10 mouse cellular contexts compared by ENCODE assay signal in genomic region chr10:39587290-39587925, GRCm38 (mm10). TPM values are rescaled to one million over a fixed set of nuclear protein-coding genes. Genes with fewer than 3 reads are reported as not detected.
DNase-seq lines count a peak whose midpoint lies in the region; ATAC-seq and TF ChIP-seq lines count a peak whose summit lies in the region.
"Had no signal": no experiment of that assay in that cellular context is flagged by ENCODE, and none has a peak within 500 bp of the region (broad histone marks: within the 10 kb centered on the region; RNA-seq: fewer than 3 reads in every experiment).

No protein-coding gene starts in this region.

- H3K9me3 ChIP-seq in lung, embryonic 14.5 days (ENCODE audit: low read depth, low read length): no peaks in the 10 kb centered on the region
- no peaks in the 10 kb centered on the region for H3K9me3 ChIP-seq in embryonic facial prominence, embryonic 13.5 days
- no peaks in the 10 kb centered on the region for H3K9me3 ChIP-seq in hindbrain, embryonic 13.5 days
- H3K9me3 ChIP-seq in neural tube, embryonic 12.5 days: no peaks in the 10 kb centered on the region

- peak overlapping the region; percentile 45; the same call in 1 of the 2 replicates for H3K27ac ChIP-seq in lung, embryonic 14.5 days (ENCODE audit: low read depth)
- peak overlapping the region; percentile 63; the same call in 1 of the 2 replicates for H3K27ac ChIP-seq in embryonic facial prominence, embryonic 13.5 days
- peak overlapping the region; percentile 92 for H3K27ac ChIP-seq in hindbrain, embryonic 13.5 days
- H3K27ac ChIP-seq in neural tube, embryonic 12.5 days: peak overlapping the region; percentile 60; the same call in 1 of the 2 replicates
- H3K27ac ChIP-seq: liver, embryonic 14.5 days had no signal

- DNase-seq in lung, embryonic 14.5 days: peak; percentile 78
- DNase-seq in lung, postnatal 14 days: no peak
- DNase-seq in kidney, postnatal 14 days: no peak
- no peak for DNase-seq in adrenal gland, adult 8-10 months
- no peak for DNase-seq in heart, adult 9 months (ENCODE audit: low spot score in 2 of 2)
- DNase-seq: kidney, postnatal 36 days had no signal

- no peaks in the 10 kb centered on the region for H3K27me3 ChIP-seq in lung, embryonic 14.5 days (ENCODE audit: insufficient read depth, low read length)
- no peaks in the 10 kb centered on the region for H3K27me3 ChIP-seq in embryonic facial prominence, embryonic 13.5 days
- H3K27me3 ChIP-seq in hindbrain, embryonic 13.5 days: no peaks in the 10 kb centered on the region
- no peaks in the 10 kb centered on the region for H3K27me3 ChIP-seq in neural tube, embryonic 12.5 days (replicated peaks)

- H3K4me3 ChIP-seq in lung, embryonic 14.5 days (ENCODE audit: low read depth, low read length): no peak overlapping the region
- H3K4me3 ChIP-seq in embryonic facial prominence, embryonic 13.5 days: no peak overlapping the region
- no peak overlapping the region for H3K4me3 ChIP-seq in hindbrain, embryonic 13.5 days
- no peak overlapping the region for H3K4me3 ChIP-seq in neural tube, embryonic 12.5 days

- WGBS in lung, embryonic 14.5 days: 45% methylated on average over 5 of the region's 5 CpGs
- WGBS in embryonic facial prominence, embryonic 13.5 days: 41% methylated on average over 5 of the region's 5 CpGs
- WGBS in hindbrain, embryonic 13.5 days: 36% methylated on average over 5 of the region's 5 CpGs
- WGBS in neural tube, embryonic 12.5 days: 44% methylated on average over 5 of the region's 5 CpGs

- TF ChIP-seq CTCF in lung, embryonic 14.5 days (IDR thresholded peaks at IDR 0.05; ENCODE audit: low read depth): no peak

- no peak overlapping the region; the same call in 1 of the 2 replicates for H3K9ac ChIP-seq in lung, embryonic 14.5 days
- H3K9ac ChIP-seq in embryonic facial prominence, embryonic 13.5 days: no peak overlapping the region
- peak overlapping the region; percentile 62; the same call in 1 of the 2 replicates for H3K9ac ChIP-seq in hindbrain, embryonic 13.5 days
- 0 out of 2 replicates have a peak overlapping the region, but pooled peaks have one; percentile 5 for H3K9ac ChIP-seq in neural tube, embryonic 12.5 days
- H3K9ac ChIP-seq: liver, embryonic 14.5 days had no signal

- peaks cover 9% of the 10 kb centered on the region; the same call in 1 of the 2 replicates for H3K4me1 ChIP-seq in lung, embryonic 14.5 days (ENCODE audit: insufficient read depth)
- H3K4me1 ChIP-seq in embryonic facial prominence, embryonic 13.5 days: peaks cover 62% of the 10 kb centered on the region
- peaks cover 41% of the 10 kb centered on the region for H3K4me1 ChIP-seq in hindbrain, embryonic 13.5 days (replicated peaks)
- peaks cover 28% of the 10 kb centered on the region for H3K4me1 ChIP-seq in neural tube, embryonic 12.5 days

- no peak overlapping the region for H3K4me2 ChIP-seq in lung, embryonic 14.5 days
- H3K4me2 ChIP-seq in embryonic facial prominence, embryonic 13.5 days: no peak overlapping the region
- no peak overlapping the region for H3K4me2 ChIP-seq in hindbrain, embryonic 13.5 days
- no peak overlapping the region; the same call in 1 of the 2 replicates for H3K4me2 ChIP-seq in neural tube, embryonic 12.5 days (replicated peaks)

- ATAC-seq in lung, embryonic 14.5 days (ENCODE audit: insufficient read depth): peak; percentile 64
- ATAC-seq in embryonic facial prominence, embryonic 13.5 days (ENCODE audit: insufficient number of reproducible peaks, insufficient read depth, low FRiP score, low TSS enrichment, low read depth): no peak
- peak; percentile 62 for ATAC-seq in hindbrain, embryonic 13.5 days (ENCODE audit: low FRiP score)
- peak; percentile 23 for ATAC-seq in neural tube, embryonic 12.5 days (ENCODE audit: low FRiP score, low read depth)

- no peaks in the 10 kb centered on the region for H3K36me3 ChIP-seq in lung, embryonic 14.5 days (ENCODE audit: insufficient read depth)
- H3K36me3 ChIP-seq in embryonic facial prominence, embryonic 13.5 days: no peaks in the 10 kb centered on the region
- H3K36me3 ChIP-seq in hindbrain, embryonic 13.5 days: no peaks in the 10 kb centered on the region
- no peaks in the 10 kb centered on the region for H3K36me3 ChIP-seq in neural tube, embryonic 12.5 days

RNA-seq across cellular contexts. Expression of gene Traf3ip2, which starts 25.3 kb away (rescaled TPM):
- 27.9 TPM in 2 replicates for polyA plus RNA-seq in lung, embryonic 14.5 days (2014; fragmentation: Nextera tagmentation; extraction: Ambion mirVana)
- 15.8 and 18.1 TPM in 2 replicates for polyA plus RNA-seq in embryonic facial prominence, embryonic 13.5 days (2015; fragmentation: Nextera tagmentation; extraction: Ambion mirVana)
- polyA plus RNA-seq in hindbrain, embryonic 13.5 days (2015; fragmentation: Nextera tagmentation; extraction: Ambion mirVana): 8.6 TPM in 2 replicates
- polyA plus RNA-seq in neural tube, embryonic 12.5 days (2016; fragmentation: Nextera tagmentation; extraction: Ambion mirVana): 5.4 and 7.2 TPM in 2 replicates
- total RNA-seq in adrenal gland, adult 8-10 months (2022): 10 to 100 TPM; 16.5 to 28.8 (median 22.2) TPM

Comparison
In these comparisons a context has a peak if more than half of its experiments do, and no peak if none do; other contexts are left out.
1. H3K9ac ChIP-seq: peak in hindbrain, embryonic 13.5 days (single experiment) and neural tube, embryonic 12.5 days (single experiment); none in lung, embryonic 14.5 days (single experiment) and embryonic facial prominence, embryonic 13.5 days (single experiment).
2. Peak in every context shown above with its lines, with median percentiles within 50 percentile points of each other: H3K27ac ChIP-seq.